ENCODE assay signal across 17 mouse cellular contexts in the genomic region with DNA sequence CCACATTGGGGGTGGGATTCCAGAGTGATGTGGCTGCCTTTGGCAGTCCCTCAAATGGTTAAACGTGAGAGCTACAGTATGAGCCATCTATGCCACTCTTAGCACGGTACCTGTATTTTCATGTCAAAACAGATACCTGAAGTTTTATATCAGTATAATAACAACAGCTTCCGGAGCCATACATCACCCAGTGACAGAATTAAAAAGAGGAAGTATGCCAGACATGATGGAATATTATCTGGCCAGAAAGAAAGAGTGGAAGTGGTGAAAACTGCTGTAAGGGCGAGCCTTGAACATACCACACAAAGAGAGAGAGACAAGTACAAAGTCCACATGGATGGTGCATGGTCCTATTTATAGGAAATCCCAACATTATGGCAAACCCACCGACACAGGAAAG. TPM values are rescaled to one million over a fixed set of nuclear protein-coding genes. Genes with fewer than 3 reads are reported as not detected.
"Had no signal": no experiment of that assay in that cellular context is flagged by ENCODE, and none has a peak within 500 bp of the region (broad histone marks: within the 10 kb centered on the region; RNA-seq: fewer than 3 reads in every experiment).

No protein-coding gene starts in this region.

- ATAC-seq: hindbrain, postnatal 0 days; intestine, embryonic 16.5 days had no signal

- DNase-seq: gastrocnemius, adult 2 months; gastrocnemius, postnatal 10 days; gastrocnemius, postnatal 36 days; heart, adult 11 months; heart, adult 2 months; heart, postnatal 14 days; heart, postnatal 36 days; kidney, adult 11 months; kidney, adult 2 months; kidney, adult 9 months; kidney, postnatal 25 days; kidney, postnatal 4 days; liver; liver, embryonic 13.5 days had no signal

RNA-seq across cellular contexts. Expression of a gene that starts 22.6 kb away (rescaled TPM):
- total RNA-seq: hematopoietic stem cell, adult 5-6 weeks had no signal
